Mouse (Mus musculus): ENCODE measurements around the gene March10.

March10 gene

DNA sequence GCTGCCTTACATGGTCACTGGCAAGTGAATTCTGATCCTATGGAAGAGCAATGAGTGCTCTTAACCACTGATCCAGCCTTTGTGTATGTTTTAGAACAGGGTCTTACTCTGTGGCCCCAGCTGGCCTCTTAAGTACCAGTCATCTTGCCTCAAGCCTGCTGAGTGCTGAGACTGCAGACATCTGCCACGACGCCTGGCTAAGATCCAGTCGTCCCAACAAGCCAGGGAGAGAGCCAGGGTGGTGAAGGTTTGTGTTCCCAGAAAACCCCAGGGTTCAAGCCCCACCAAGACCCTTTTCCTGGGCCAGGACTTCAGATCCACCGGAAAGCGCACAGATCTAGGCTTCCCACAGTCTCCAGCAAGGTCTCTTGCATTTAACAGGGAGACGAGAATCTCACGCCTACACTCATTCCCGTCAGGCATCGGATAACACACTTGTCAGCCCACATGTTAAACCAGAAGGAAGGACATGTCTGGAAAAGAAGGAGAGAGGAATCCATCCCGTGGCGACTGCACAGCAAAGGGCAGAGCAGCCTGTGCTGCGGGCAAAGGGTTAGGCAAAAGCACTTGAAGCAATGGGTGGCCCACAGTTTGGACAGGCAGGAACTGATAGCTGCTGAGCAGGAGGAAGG, 144.1 kb downstream of the March10 start:
- DNase-seq (ENCODE audit: low spot score), result no peak

DNA sequence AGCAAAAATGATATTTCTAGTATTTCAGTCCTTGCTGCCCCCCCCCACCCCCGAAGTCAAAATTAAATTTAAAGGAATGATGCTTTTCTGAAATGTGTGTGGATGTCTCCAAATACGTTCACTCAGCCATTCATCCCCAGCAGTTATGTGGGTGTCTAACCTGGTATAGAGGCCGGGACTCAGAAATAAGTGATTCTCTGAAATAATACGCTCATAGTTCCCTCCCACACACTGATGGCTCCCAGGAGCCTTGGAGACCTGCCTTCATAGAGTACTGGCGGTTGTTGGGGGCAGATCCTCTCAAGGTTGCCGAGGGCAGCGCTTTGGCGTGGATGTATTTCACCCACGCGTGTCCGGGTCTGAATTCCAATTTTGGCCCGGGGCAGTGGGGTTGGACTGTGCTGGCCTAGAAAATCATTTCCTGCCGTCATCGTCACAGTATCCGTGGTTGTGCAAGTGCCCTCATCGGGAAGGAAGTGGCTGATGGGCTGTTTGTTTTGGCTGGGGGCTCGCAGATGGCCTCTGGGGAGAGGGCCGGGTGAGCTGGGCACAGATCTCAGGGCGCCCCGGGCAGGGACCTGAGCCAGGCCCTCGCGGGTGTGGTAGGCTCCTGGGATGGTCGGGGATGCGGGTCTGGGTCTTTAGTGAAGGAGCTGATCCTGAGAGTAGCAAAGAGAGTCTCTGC, 145.1 kb downstream of the March10 start:
- DNase-seq (ENCODE audit: low spot score), result no peak
